Mouse (Mus musculus) ES-Bruce4 (cell line): ENCODE measurements at regions not wholly inside any gene's neighbourhood (a gene's known extent, or its start where the extent isn't known, plus 50 kb on each side); places are given as distances from the start of the nearest gene placed in this dataset.

Experiments used
- H3K27ac ChIP-seq: 2 replicates; pipeline ENCODE4 v1.5.1; 2012; ENCODE audit warnings: low read length, inconsistent platforms; ENCODE audit not compliant: insufficient read depth
- H3K27me3 ChIP-seq: 2 replicates; pipeline ENCODE4 v1.6.1; 2012; ENCODE audit warnings: mild to moderate bottlenecking, low read length, inconsistent platforms; ENCODE audit not compliant: control insufficient read depth, poor library complexity, insufficient read depth, severe bottlenecking
- H3K36me3 ChIP-seq: 2 replicates; pipeline ENCODE4 v1.6.1; 2012; ENCODE audit warnings: inconsistent platforms, mild to moderate bottlenecking, low read length, moderate library complexity; ENCODE audit not compliant: control insufficient read depth, poor library complexity, insufficient read depth, severe bottlenecking
- H3K4me1 ChIP-seq: one replicate; pipeline ENCODE4 v1.8.1; 2011; ENCODE audit warnings: low read length; ENCODE audit not compliant: control insufficient read depth, insufficient read depth
- H3K4me3 ChIP-seq: 2 replicates; pipeline ENCODE4 v1.5.1; 2011; ENCODE audit warnings: low read depth, mild to moderate bottlenecking, low read length
- H3K9ac ChIP-seq: 2 replicates; pipeline ENCODE4 v1.6.1; 2012; ENCODE audit warnings: low read depth, mild to moderate bottlenecking, inconsistent platforms; ENCODE audit not compliant: poor library complexity, severe bottlenecking
- H3K9me3 ChIP-seq: replicated peaks from 2 replicates; pipeline ENCODE4 v1.6.1; 2012; ENCODE audit warnings: mild to moderate bottlenecking, low read length, inconsistent platforms; ENCODE audit not compliant: control insufficient read depth, poor library complexity, insufficient read depth, severe bottlenecking
- CTCF ChIP-seq: IDR thresholded peaks from one replicate; pipeline ENCODE4 v1.8.1; 2011; ENCODE audit warnings: low read depth, low read length
- EP300 ChIP-seq: IDR thresholded peaks from 2 replicates; pipeline ENCODE4 v1.6.1; 2011; ENCODE audit warnings: low read depth, low read length; ENCODE audit not compliant: insufficient read depth
- POLR2A ChIP-seq: IDR thresholded peaks from one replicate; pipeline ENCODE4 v1.8.1; 2011; ENCODE audit warnings: low read length; ENCODE audit not compliant: insufficient read depth

DNA sequence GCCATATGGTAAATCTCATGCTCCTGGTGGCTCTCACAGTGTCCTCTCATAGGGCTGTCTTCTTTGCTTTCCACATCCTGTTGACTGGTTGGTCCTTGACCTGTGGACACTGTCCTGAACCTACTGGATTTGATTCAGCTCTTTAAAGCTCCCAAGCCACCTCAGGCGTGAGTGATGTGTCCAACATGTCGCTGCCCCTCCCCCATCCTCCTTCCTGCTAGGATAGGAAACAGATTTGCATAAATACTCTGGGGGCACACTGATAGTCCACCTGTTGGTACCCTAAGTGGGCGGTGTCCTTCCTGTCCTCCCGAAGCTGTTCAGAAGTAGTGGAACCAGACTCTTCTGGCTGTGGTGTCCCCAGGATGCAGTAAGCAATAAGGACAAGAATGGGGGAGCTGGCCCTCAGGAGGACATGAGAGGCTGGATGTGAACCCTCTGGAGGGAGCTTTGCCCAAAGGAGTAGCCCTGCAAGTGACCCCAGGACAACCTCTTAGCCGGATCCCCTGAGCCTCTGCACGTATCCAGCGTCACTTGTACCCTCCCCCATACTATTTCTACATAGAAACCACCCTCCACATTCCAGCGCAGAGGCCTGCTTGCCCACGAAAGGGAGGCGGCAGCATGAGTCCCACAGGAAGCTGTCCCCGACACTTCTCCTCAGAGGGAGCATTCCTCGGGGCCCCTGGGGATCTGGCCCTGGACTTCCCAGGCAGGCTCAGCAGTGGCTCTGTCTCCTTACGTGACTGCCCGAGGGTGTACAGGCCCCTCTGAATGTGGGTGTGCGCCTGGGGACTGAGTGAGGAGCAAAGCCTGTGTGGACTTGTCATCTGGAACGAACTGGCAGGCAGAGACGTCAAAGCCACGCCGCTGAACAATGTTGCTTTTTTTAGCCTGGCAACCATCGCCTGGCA is 68.8 kb downstream of the Cryaa start:
- TF ChIP-seq POLR2A (no peak), EP300 (no peak)
- H3K4me1 ChIP-seq: peaks cover 4% of the 10 kb centered on the region
- no peaks in the 10 kb centered on the region for H3K9me3 ChIP-seq
- H3K9ac ChIP-seq: no peak overlapping the region
- H3K4me3 ChIP-seq: 0 out of 2 replicates have a peak overlapping the region, but pooled peaks have one; percentile 3
- H3K27me3 ChIP-seq: no peaks in the 10 kb centered on the region
- no peaks in the 10 kb centered on the region for H3K36me3 ChIP-seq
- no peak overlapping the region for H3K27ac ChIP-seq

DNA sequence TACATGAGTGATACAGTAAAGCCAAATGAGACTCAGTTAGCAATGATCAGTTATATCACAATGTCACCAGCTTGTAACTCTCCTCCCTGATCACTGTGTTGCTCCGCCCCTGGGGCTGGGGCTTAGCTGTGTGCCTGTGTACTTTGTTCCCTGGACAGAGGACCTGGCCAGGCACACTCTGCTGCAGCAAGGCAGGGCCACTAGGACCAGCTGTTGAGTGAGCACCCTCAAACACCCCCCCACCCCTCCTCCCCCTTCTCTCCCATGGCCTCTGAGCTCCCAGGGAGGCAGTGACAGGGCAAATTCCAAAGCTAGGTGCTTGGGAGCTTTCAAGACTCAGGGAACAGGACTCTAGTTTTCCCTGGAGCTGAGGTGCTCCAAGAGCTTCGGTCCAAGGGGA is 70.0 kb downstream of the Cryaa start:
- TF ChIP-seq CTCF (no peak), EP300 (no peak), POLR2A (no peak)
- no peaks in the 10 kb centered on the region for H3K36me3 ChIP-seq
- H3K4me3 ChIP-seq: no peak overlapping the region
- peaks cover 4% of the 10 kb centered on the region for H3K4me1 ChIP-seq
- H3K9ac ChIP-seq: no peak overlapping the region
- H3K9me3 ChIP-seq: no peaks in the 10 kb centered on the region
- no peaks in the 10 kb centered on the region for H3K27me3 ChIP-seq
- no peak overlapping the region for H3K27ac ChIP-seq

DNA sequence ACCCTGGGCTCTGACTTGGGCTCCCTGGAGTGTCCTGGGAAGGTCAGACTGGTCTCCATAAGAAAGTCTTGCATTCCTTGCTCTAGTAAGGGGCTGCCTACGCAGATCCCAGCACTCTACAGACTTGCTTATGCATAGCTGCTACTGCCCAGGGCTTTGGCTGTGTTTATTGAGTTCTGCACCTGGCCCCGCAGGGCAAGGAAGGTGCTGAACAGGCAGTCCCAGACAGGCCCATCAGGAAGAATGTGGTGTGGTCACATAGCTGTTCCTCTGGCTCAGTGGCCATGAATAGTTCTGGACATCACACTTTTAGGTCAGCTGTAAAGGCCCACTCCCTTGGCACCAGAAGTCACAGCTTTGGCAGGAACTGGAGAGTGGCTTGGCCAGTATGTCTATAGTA is 70.6 kb downstream of the Cryaa start:
- TF ChIP-seq POLR2A (no peak), CTCF (no peak), EP300 (0 out of 2 replicates have a peak, but pooled peaks have one; percentile 17)
- Histone ChIP-seq H3K27me3 (no peaks in the 10 kb centered on the region), H3K4me1 (peaks cover 4% of the 10 kb centered on the region), H3K27ac (no peak overlapping the region), H3K36me3 (no peaks in the 10 kb centered on the region), H3K4me3 (no peak overlapping the region), H3K9me3 (no peaks in the 10 kb centered on the region), H3K9ac (no peak overlapping the region)

DNA sequence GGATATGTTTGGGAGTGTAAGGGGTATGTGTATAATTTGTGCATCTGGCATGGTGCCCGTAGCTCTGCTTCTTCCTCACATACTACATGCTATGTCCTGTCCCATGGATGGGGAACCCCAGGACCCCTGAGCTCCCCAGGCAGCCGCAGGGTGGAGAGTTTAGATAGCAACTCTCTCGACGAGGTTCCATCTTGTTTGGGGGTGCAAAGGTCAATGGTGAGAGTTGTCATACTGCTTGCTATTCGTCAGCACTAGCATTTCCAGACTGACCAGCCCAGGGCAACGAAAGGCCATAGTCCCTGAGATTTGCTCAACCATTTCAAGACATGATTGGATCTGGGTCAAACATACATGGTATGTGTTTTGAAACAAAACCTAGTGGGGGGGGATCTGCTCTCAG is 71.4 kb downstream of the Cryaa start:
- TF ChIP-seq EP300 (no peak), POLR2A (no peak), CTCF (no peak)

DNA sequence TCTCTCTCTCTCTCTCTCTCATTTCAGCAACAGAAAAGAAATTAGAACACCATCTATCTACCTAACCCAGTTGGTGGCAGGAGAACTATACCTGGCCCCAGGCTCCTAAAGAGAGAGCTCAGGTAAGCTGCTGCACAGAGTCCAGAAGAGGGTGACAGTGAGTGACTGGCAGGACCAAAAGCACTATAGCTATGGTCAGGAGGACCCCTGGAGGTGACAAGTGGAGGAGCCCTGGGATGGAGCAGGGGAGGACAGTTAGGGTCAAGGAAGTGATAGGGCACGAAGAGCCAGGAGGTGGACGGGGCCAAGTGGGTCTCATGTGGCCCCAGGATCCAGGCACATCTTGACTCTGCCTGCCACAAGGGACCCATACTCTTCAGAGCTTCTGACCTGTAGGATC is 73.7 kb downstream of the Cryaa start:
- Histone ChIP-seq H3K36me3 (no peaks in the 10 kb centered on the region), H3K9ac (no peak overlapping the region), H3K4me1 (peaks cover 3% of the 10 kb centered on the region)

More for the DNA sequence above, 71.4 kb downstream of the Cryaa start:
- H3K4me3 ChIP-seq: no peak overlapping the region
- peaks cover 4% of the 10 kb centered on the region for H3K4me1 ChIP-seq
- no peaks in the 10 kb centered on the region for H3K36me3 ChIP-seq
- no peaks in the 10 kb centered on the region for H3K9me3 ChIP-seq
- no peak overlapping the region for H3K27ac ChIP-seq
- H3K9ac ChIP-seq: no peak overlapping the region
- no peaks in the 10 kb centered on the region for H3K27me3 ChIP-seq

DNA sequence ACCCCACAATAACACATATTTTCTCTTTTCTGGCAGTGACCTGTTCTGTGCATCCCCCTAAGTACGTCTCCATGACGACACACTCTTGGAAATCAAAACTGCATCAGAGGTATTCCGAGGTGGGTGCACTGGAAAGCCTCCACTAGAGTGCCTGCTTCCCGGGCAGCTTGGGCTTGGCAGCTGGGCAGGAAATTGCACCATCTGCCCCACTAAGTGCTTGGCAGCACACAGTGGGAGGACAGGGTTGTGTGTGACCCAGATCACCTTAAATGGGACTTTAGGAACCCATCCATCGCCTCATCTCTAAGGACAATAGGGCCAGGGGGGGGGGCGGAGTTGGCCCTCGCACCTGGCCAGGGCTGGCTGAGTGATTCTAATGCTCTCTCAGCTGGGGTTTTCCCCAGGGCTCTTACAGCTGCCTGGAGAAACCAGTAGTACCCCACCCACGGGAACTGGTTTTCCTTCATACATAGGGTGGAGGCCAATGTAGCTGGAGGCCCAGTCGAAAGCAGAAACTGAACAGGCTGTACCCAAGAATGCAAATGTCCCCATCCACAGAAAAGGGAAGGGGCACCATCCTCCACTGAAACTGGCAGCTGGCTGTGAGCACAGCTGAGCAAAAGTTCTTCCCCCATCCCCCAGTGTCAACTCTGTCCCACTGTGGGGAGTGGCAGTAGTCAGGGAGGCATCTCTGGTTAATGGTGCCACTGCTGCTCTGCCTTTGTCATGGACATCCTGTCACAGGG is 75.7 kb downstream of the Cryaa start:
- H3K9me3 ChIP-seq: no peaks in the 10 kb centered on the region
- no peak overlapping the region for H3K4me3 ChIP-seq
- no peak overlapping the region for H3K9ac ChIP-seq
- H3K4me1 ChIP-seq: no peaks in the 10 kb centered on the region
- TF ChIP-seq EP300 (0 out of 2 replicates have a peak, but pooled peaks have one; percentile 3), POLR2A (no peak)
- H3K36me3 ChIP-seq: no peaks in the 10 kb centered on the region
- no peaks in the 10 kb centered on the region for H3K27me3 ChIP-seq
- H3K27ac ChIP-seq: no peak overlapping the region

More for the DNA sequence above, 73.7 kb downstream of the Cryaa start:
- no peak overlapping the region for H3K4me3 ChIP-seq
- H3K9me3 ChIP-seq: no peaks in the 10 kb centered on the region
- TF ChIP-seq CTCF (peak; percentile 81), POLR2A (no peak)
- no peak overlapping the region for H3K27ac ChIP-seq
- no peaks in the 10 kb centered on the region for H3K27me3 ChIP-seq
